Mouse (Mus musculus) midbrain, embryonic 11.5 days (tissue): ENCODE results near the gene Plekha4. TPM values are rescaled to one million over a fixed set of nuclear protein-coding genes. Genes with fewer than 3 reads are reported as not detected.
"Not testable (repeated sequence)": the region's sequence is repeated elsewhere in the genome, so short reads cannot be mapped to it uniquely, and the experiment has no call there.

Experiments used
- ATAC-seq: fragments of 200-750 bp; cut with Nextera tagmentation; 2 replicates; pipeline ENCODE4 v1.8.0; 2017; ENCODE audit warnings: moderate TSS enrichment, moderate library complexity; ENCODE audit not compliant: low FRiP score
- DNase-seq: peaks from one replicate; pipeline ENCODE4 v3.0.0; 2015; ENCODE audit warnings: low spot score; ENCODE audit errors: missing footprints
- H3K27ac ChIP-seq: fragments of 300-500 bp; sonication (generic); 2 replicates; pipeline ENCODE4 v1.5.1; 2014; ENCODE audit warnings: low read depth, low read length
- H3K27me3 ChIP-seq: fragments of 300-500 bp; sonication (generic); 2 replicates; pipeline ENCODE4 v1.6.1; 2014; ENCODE audit warnings: mild to moderate bottlenecking, low read length, moderate library complexity, mixed read lengths; ENCODE audit not compliant: control insufficient read depth, insufficient read depth
- H3K36me3 ChIP-seq: fragments of 300-500 bp; sonication (generic); 2 replicates; pipeline ENCODE4 v1.6.1; 2014; ENCODE audit warnings: mild to moderate bottlenecking, low read length, moderate library complexity, mixed read lengths; ENCODE audit not compliant: control insufficient read depth, insufficient read depth
- H3K4me1 ChIP-seq: fragments of 300-500 bp; sonication (generic); 2 replicates; pipeline ENCODE4 v1.6.1; 2014; ENCODE audit warnings: low read length; ENCODE audit not compliant: control insufficient read depth, insufficient read depth
- H3K4me2 ChIP-seq: fragments of 300-500 bp; sonication (generic); 2 replicates; pipeline ENCODE4 v1.6.1; 2014; ENCODE audit warnings: mild to moderate bottlenecking, moderate library complexity
- H3K4me3 ChIP-seq: fragments of 300-500 bp; sonication (generic); 2 replicates; pipeline ENCODE4 v1.5.1; 2014; ENCODE audit warnings: low read depth, low read length
- H3K9ac ChIP-seq: fragments of 300-500 bp; sonication (generic); 2 replicates; pipeline ENCODE4 v1.6.1; 2014; ENCODE audit warnings: low read length
- H3K9me3 ChIP-seq: fragments of 300-500 bp; sonication (generic); 2 replicates; pipeline ENCODE4 v1.6.1; 2016; ENCODE audit warnings: low read length; ENCODE audit not compliant: control insufficient read depth
- WGBS: fragments of 180-500 bp; shearing (Covaris S2); extraction: QIAGEN DNeasy Blood & Tissue Kit; methylation state at CpG from one replicate; pipeline ENCODE4 v1.1.7; 2014; 5-methylcytosine and 5-hydroxymethylcytosine counted together
- polyA plus RNA-seq: library from polyadenylated mRNA; unstranded; fragments of >200 nt; fragmentation: Nextera tagmentation; extraction: Ambion mirVana; gene quantifications from 2 replicates; pipeline ENCODE4 v1.2.1, GENCODE M21; 2014

Plekha4 gene
- polyA plus RNA-seq, result 0.08 and 0.26 TPM in 2 replicates

DNA sequence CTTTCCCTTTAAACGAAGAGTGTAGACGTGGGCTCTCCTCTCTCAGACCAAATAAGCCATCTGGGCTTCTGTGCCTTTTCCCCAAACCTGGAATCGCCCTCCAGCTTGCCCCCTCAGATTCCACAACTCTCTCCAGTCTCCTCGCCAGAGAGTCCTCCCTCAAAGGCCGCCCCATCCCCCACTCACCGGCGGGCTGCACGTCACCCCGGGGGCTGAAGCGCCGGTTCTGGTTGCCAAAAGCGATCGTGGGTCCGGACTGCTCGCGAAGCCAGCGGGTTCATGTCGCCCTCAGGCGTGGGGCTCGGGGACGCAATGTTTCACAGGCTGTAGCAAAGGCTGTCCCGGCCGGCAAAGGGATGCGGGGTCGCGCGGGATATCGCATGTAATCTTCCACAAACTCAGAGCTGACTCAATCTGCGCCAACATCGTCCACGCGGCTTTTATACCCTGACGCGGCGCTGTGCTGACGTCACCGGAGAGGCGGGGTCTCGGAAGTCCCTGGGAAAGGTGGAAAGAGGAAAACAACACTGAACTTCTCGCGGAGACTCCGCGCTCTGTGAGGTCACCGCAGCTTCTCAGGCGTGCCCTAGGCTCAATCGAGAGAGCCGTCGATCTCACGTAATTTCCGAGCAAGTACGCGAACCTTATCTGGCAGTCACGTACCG lies at the start of gene Plekha4, which contains the start of gene Ppp1r15a:
Gene Plekha4 (plus strand): TSS at position 522 of the 665 bp plus-strand sequence.
Gene Ppp1r15a (minus strand): TSS at position 460 of the 665 bp plus-strand sequence.
- WGBS, result under 1% methylated on average over 54 of the region's 54 CpGs
- Histone ChIP-seq H3K4me3 (peak within 1 kb of the TSS; percentile 73), H3K4me2 (peak within 1 kb of the TSS; percentile 95), H3K27ac (peak within 1 kb of the TSS; percentile 35; the same call in 1 of the 2 replicates), H3K27me3 (no peaks in the 10 kb centered on the region), H3K36me3 (no peaks in the 10 kb centered on the region), H3K9me3 (no peaks in the 10 kb centered on the region), H3K9ac (peak within 1 kb of the TSS; percentile 79), H3K4me1 (peaks cover 8% of the 10 kb centered on the region)
- ATAC-seq, result peak; percentile 84
- DNase-seq, result peak; percentile 99

DNA sequence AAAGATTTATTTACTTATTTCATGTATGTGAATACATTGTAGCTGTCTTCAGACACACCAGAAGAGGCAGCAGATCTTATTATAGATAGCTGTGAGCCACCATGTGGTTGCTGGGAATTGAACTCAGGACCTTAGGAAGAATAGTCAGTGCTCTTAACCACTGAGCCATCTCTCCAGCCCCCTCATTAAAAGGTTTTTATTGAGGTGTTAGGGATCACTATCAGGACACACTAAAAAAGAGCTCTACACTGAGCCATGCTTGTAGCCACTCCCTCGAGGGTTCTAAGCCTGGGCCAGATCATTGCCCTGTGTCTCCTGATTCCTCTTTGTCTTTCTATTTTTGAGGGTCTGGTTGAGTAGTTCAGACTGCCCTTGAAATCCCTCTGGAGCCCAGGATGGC lies 49.7 kb upstream of the Plekha4 start:
- Histone ChIP-seq H3K27me3 (no peaks in the 10 kb centered on the region), H3K27ac (no peak overlapping the region), H3K4me1 (no peaks in the 10 kb centered on the region), H3K4me2 (no peak overlapping the region), H3K36me3 (no peaks in the 10 kb centered on the region), H3K9ac (no peak overlapping the region), H3K9me3 (no peaks in the 10 kb centered on the region), H3K4me3 (no peak overlapping the region)
- ATAC-seq (no peak), DNase-seq (peak; percentile 71)
- WGBS, result 37% methylated on average over 1 of the region's 1 CpGs

GRCm38 (mm10) chr7:45477003-45477402 lies 49.1 kb upstream of the Plekha4 start:
- WGBS, result 23% methylated on average over 3 of the region's 3 CpGs
- no peak for ATAC-seq
- H3K9ac ChIP-seq, result no peak overlapping the region

GRCm38 (mm10) chr7:45478774-45479173 lies 47.4 kb upstream of the Plekha4 start:
- Histone ChIP-seq H3K36me3 (no peaks in the 10 kb centered on the region), H3K4me2 (no peak overlapping the region), H3K4me1 (no peaks in the 10 kb centered on the region), H3K9ac (no peak overlapping the region), H3K9me3 (no peaks in the 10 kb centered on the region), H3K4me3 (no peak overlapping the region), H3K27me3 (no peaks in the 10 kb centered on the region), H3K27ac (no peak overlapping the region)
- ATAC-seq (no peak), DNase-seq (no peak)
- 96% methylated on average over 7 of the region's 7 CpGs for WGBS

More at GRCm38 (mm10) chr7:45477003-45477402, 49.1 kb upstream of the Plekha4 start:
- H3K4me3 ChIP-seq, result no peak overlapping the region
- no peak overlapping the region for H3K27ac ChIP-seq
- H3K9me3 ChIP-seq, result no peaks in the 10 kb centered on the region
- DNase-seq, result peak; percentile 83
- no peaks in the 10 kb centered on the region for H3K36me3 ChIP-seq
- H3K4me1 ChIP-seq, result no peaks in the 10 kb centered on the region
- H3K27me3 ChIP-seq, result no peaks in the 10 kb centered on the region
- no peak overlapping the region for H3K4me2 ChIP-seq

GRCm38 (mm10) chr7:45480310-45480709 lies 45.8 kb upstream of the Plekha4 start:
- DNase-seq, H3K36me3 ChIP-seq, H3K9me3 ChIP-seq, H3K27ac ChIP-seq, H3K4me3 ChIP-seq, ATAC-seq, H3K4me2 ChIP-seq, H3K4me1 ChIP-seq, H3K27me3 ChIP-seq, H3K9ac ChIP-seq: not testable (repeated sequence)
- WGBS, result 76% methylated on average over 3 of the region's 4 CpGs

- H3K27ac ChIP-seq, result no peak within 1 kb of the TSS
- no peak within 1 kb of the TSS for H3K4me3 ChIP-seq
- H3K36me3 ChIP-seq, result no peaks in the 10 kb centered on the region
- H3K9ac ChIP-seq, result no peak within 1 kb of the TSS
- 57% methylated on average over 15 of the region's 15 CpGs for WGBS
- H3K9me3 ChIP-seq, result no peaks in the 10 kb centered on the region
- H3K4me2 ChIP-seq, result no peak within 1 kb of the TSS
- peak; percentile 90 for DNase-seq
- peak; percentile 77 for ATAC-seq
- H3K4me1 ChIP-seq, result no peaks in the 10 kb centered on the region
- H3K27me3 ChIP-seq, result no peaks in the 10 kb centered on the region
Measured at GRCm38 (mm10) chr7:45481374-45481927, 44.7 kb upstream of the Plekha4 start, which contains the start of gene Tulp2. Gene Tulp2, plus strand, starts transcription at chr7:45481877.

GRCm38 (mm10) chr7:45482166-45482565 lies 44.0 kb upstream of the Plekha4 start:
- no peaks in the 10 kb centered on the region for H3K9me3 ChIP-seq
- no peak overlapping the region for H3K27ac ChIP-seq
- ATAC-seq, result no peak
- no peaks in the 10 kb centered on the region for H3K36me3 ChIP-seq
- 88% methylated on average over 1 of the region's 1 CpGs for WGBS
- H3K4me1 ChIP-seq, result no peaks in the 10 kb centered on the region
- no peak for DNase-seq
- H3K4me3 ChIP-seq, result no peak overlapping the region
- no peak overlapping the region for H3K4me2 ChIP-seq
- H3K9ac ChIP-seq, result no peak overlapping the region
- no peaks in the 10 kb centered on the region for H3K27me3 ChIP-seq

DNA sequence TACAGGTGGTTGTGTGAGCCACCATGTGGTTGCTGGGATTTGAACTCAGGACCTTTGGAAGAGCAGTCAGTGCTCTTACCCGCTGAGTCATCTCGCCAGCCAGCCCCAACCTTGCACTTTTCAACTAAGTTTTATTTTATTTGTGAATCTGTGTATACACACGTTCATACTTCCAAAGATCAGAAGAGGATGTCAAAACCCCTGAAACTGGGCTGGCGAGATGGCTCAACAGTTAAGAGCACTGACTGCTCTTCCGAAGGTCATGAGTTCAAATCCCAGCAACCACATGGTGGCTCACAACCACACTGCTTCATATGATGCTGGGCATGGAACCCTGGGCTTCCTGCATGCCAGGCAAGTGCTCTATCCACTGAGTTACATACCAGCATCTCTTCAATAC lies 41.1 kb upstream of the Plekha4 start:
- not testable (repeated sequence) for H3K27ac ChIP-seq, H3K27me3 ChIP-seq, H3K9ac ChIP-seq, H3K4me1 ChIP-seq, H3K4me3 ChIP-seq, DNase-seq, ATAC-seq, H3K36me3 ChIP-seq, H3K4me2 ChIP-seq, H3K9me3 ChIP-seq
- 85% methylated on average over 5 of the region's 5 CpGs for WGBS

DNA sequence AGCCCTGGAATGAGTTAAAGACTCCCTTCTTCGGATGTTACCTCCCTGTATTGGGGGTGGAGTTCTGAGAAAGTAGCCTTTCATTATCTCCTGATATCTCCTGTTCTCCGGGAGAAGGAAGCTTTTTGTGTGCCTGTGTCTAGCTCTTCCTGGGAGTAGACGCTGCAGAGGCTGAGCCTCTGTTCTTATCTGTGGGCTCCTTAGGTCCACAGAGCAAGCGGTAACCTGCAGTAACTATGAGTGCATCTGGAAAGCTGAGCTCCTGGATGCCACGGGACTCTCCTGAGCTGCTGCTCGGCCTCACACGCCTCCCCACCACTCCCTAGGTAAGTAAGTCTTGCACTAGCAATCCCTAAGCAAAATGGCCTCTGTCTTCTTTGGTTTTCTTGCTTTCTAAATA lies 40.0 kb upstream of the Plekha4 start:
- Histone ChIP-seq H3K27me3 (no peaks in the 10 kb centered on the region), H3K27ac (no peak overlapping the region), H3K4me2 (no peak overlapping the region), H3K4me3 (no peak overlapping the region), H3K36me3 (no peaks in the 10 kb centered on the region), H3K9me3 (no peaks in the 10 kb centered on the region), H3K9ac (no peak overlapping the region), H3K4me1 (no peaks in the 10 kb centered on the region; the same call in 1 of the 2 replicates)
- ATAC-seq (no peak), DNase-seq (no peak)
- 85% methylated on average over 7 of the region's 7 CpGs for WGBS
